Mouse (Mus musculus): ENCODE measurements around the gene Defb30. TPM values are rescaled to one million over a fixed set of nuclear protein-coding genes. Genes with fewer than 3 reads are reported as not detected.

Gene Defb30
- total RNA-seq, 2 experiments from 2014 or later = not detected

Other genes starting within 250 kb of the Defb30 start
- 1 to 10 TPM; 5.9 TPM for gene Wdfy2, start 212.3 kb downstream of the Defb30 start, total RNA-seq (2021)
- gene Defb48, start 65.5 kb downstream of the Defb30 start, total RNA-seq (2021) = not detected
- gene Defb47, start 51.9 kb downstream of the Defb30 start, total RNA-seq (2021) = not detected
- gene Defb43, start 38.2 kb downstream of the Defb30 start, total RNA-seq (2021) = not detected
- gene Defb42, start 3.0 kb downstream of the Defb30 start, total RNA-seq (2021) = not detected

Measured in gastrocnemius, postnatal 36 days (tissue).